Mouse (Mus musculus) fat pad, adult 2 months (tissue): ENCODE measurements at regions not wholly inside any gene's neighbourhood (a gene's known extent, or its start where the extent isn't known, plus 50 kb on each side); places are given as distances from the start of the nearest gene placed in this dataset.

ENCODE experiments used
- DNase-seq: peaks from one replicate; pipeline ENCODE4 v3.0.0-alpha.2; 2011; ENCODE audit warnings: low read depth, low spot score; ENCODE audit errors: extremely low read depth

- no peak for DNase-seq
These were observed 207.8 kb upstream of the Gm11042 start for GRCm38 (mm10) chr12:74523988-74524387.

GRCm38 (mm10) chr12:74518032-74518431 is 201.8 kb upstream of the Gm11042 start:
- no peak for DNase-seq

GRCm38 (mm10) chr12:74516527-74516926 is 200.3 kb upstream of the Gm11042 start:
- no peak for DNase-seq

- DNase-seq = no peak
These were observed 186.6 kb upstream of the Gm11042 start for GRCm38 (mm10) chr12:74502791-74503190.

- no peak for DNase-seq
These were observed 161.4 kb upstream of the Gm11042 start for GRCm38 (mm10) chr12:74477619-74478018.

- peak; percentile 61 for DNase-seq
These were observed 158.5 kb upstream of the Gm11042 start for GRCm38 (mm10) chr12:74474741-74475140.

GRCm38 (mm10) chr12:74458521-74458920 is 142.3 kb upstream of the Gm11042 start:
- no peak for DNase-seq

GRCm38 (mm10) chr12:74452375-74453090 is 136.3 kb upstream of the Gm11042 start:
- no peak for DNase-seq

GRCm38 (mm10) chr12:74448248-74448647 is 132.1 kb upstream of the Gm11042 start:
- DNase-seq = no peak

GRCm38 (mm10) chr12:74434874-74435273 is 118.7 kb upstream of the Gm11042 start:
- DNase-seq = no peak

- DNase-seq = no peak
These were observed 98.5 kb upstream of the Gm11042 start for GRCm38 (mm10) chr12:74414738-74415137.

GRCm38 (mm10) chr12:74410511-74410910 is 94.3 kb upstream of the Gm11042 start:
- no peak for DNase-seq

- DNase-seq = no peak
These were observed 91.4 kb upstream of the Gm11042 start for GRCm38 (mm10) chr12:74407591-74408095.

GRCm38 (mm10) chr12:74389811-74390210 is 73.6 kb upstream of the Gm11042 start:
- no peak for DNase-seq
